ENCODE assay signal across 8 mouse cellular contexts in the genomic region with DNA sequence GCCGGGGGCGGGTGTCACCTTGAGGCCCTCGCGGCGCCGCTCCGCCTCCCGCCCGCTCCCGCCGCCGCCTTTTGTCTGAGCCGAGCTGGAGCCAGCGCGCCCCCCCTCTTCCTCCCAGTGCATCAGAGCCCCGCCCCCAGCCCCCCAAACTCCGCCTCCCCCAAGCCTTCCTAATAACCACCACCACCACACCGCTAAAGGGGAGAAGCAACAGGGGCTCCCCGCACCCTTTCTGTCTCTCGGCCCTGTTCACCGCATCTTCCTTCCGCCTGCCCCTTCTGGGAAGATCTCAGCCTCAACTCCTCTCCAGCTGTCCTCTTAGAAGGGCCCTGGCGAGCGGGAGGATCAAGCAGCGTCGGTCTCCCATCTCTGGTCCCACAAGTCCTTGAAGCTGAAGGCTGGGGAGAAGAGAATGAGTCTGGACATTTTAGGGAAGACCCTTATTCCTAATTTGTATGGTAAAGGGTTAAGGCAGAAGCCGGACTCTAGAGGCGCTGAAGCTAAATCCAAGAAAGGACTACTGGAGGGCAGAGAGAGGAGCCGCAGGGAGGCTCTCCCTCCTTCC. TPM values are rescaled to one million over a fixed set of nuclear protein-coding genes. Genes with fewer than 3 reads are reported as not detected.
DNase-seq lines count a peak whose midpoint lies in the region; ATAC-seq and TF ChIP-seq lines count a peak whose summit lies in the region.

A gene (minus strand): TSS at position 61 of the 565 bp plus-strand sequence.

- H3K27ac ChIP-seq in testis, adult 2 months (ENCODE audit: control insufficient read depth, insufficient read depth, low read depth, low read length), result no peak within 1 kb of the TSS
- H3K27ac ChIP-seq in hindbrain, embryonic 14.5 days, result peak within 1 kb of the TSS; percentile 95
- no peak within 1 kb of the TSS for H3K27ac ChIP-seq in liver, embryonic 11.5 days (ENCODE audit: low read depth, low read length)
- H3K27ac ChIP-seq in small intestine, adult 2 months (ENCODE audit: insufficient read depth, low read depth, low read length), result no peak within 1 kb of the TSS

- WGBS in hindbrain, embryonic 14.5 days, result under 1% methylated on average over 12 of the region's 29 CpGs
- 2% methylated on average over 20 of the region's 29 CpGs for WGBS in liver, embryonic 11.5 days
- 1% methylated on average over 20 of the region's 29 CpGs for WGBS in small intestine, adult 2 months

- H3K4me3 ChIP-seq in testis, adult 2 months (ENCODE audit: control insufficient read depth, low read depth, low read length), result peak within 1 kb of the TSS; percentile 49
- H3K4me3 ChIP-seq in hindbrain, embryonic 14.5 days (replicated peaks; ENCODE audit: low read length), result peak within 1 kb of the TSS; percentile 90
- H3K4me3 ChIP-seq in liver, embryonic 11.5 days (ENCODE audit: low read depth, low read length), result peak within 1 kb of the TSS; percentile 65
- peak within 1 kb of the TSS; percentile 44 for H3K4me3 ChIP-seq in small intestine, adult 2 months (ENCODE audit: low read depth, low read length)

- TF ChIP-seq POLR2A in testis, adult 2 months (IDR thresholded peaks at IDR 0.05; ENCODE audit: control insufficient read depth, low read depth, low read length), result no peak
- no peak for TF ChIP-seq POLR2A in small intestine, adult 2 months (IDR thresholded peaks at IDR 0.05; ENCODE audit: low read depth, low read length)

- H3K36me3 ChIP-seq in testis, adult 2 months (ENCODE audit: control insufficient read depth, insufficient read depth, low read length), result no peaks in the 10 kb centered on the region
- H3K36me3 ChIP-seq in hindbrain, embryonic 14.5 days (replicated peaks; ENCODE audit: control insufficient read depth, insufficient read depth), result peaks cover 24% of the 10 kb centered on the region
- no peaks in the 10 kb centered on the region for H3K36me3 ChIP-seq in liver, embryonic 11.5 days (ENCODE audit: control insufficient read depth, insufficient read depth, low read length)
- no peaks in the 10 kb centered on the region for H3K36me3 ChIP-seq in small intestine, adult 2 months (ENCODE audit: control insufficient read depth, insufficient read depth, low read length)

- peaks cover 22% of the 10 kb centered on the region for H3K4me1 ChIP-seq in testis, adult 2 months (ENCODE audit: control insufficient read depth, insufficient read depth, low read length)
- peaks cover 29% of the 10 kb centered on the region for H3K4me1 ChIP-seq in hindbrain, embryonic 14.5 days (replicated peaks; ENCODE audit: control insufficient read depth, insufficient read depth, low read length)
- H3K4me1 ChIP-seq in liver, embryonic 11.5 days (replicated peaks; ENCODE audit: control insufficient read depth, insufficient read depth, low read length), result peaks cover 19% of the 10 kb centered on the region
- peaks cover 5% of the 10 kb centered on the region for H3K4me1 ChIP-seq in small intestine, adult 2 months (ENCODE audit: control insufficient read depth, insufficient read depth, insufficient read length, low read length)

- DNase-seq in adrenal gland, postnatal 25 days, result peak; percentile 48
- no peak for DNase-seq in adrenal gland, postnatal 4 days (ENCODE audit: low spot score in 2 of 2)
- no peak for DNase-seq in testis, postnatal 14 days (ENCODE audit: low spot score)
- DNase-seq in hindbrain, embryonic 14.5 days (ENCODE audit: low spot score), result peak; percentile 70
- no peak for DNase-seq in liver, embryonic 11.5 days (ENCODE audit: low spot score)
- DNase-seq in ovary, postnatal 10 days (ENCODE audit: low spot score), result no peak

- peak within 1 kb of the TSS; percentile 99 for H3K9ac ChIP-seq in hindbrain, embryonic 14.5 days
- H3K9ac ChIP-seq in liver, embryonic 11.5 days (ENCODE audit: low read depth, low read length), result peak within 1 kb of the TSS; percentile 57

- TF ChIP-seq CTCF in testis, adult 2 months (IDR thresholded peaks at IDR 0.05; ENCODE audit: control insufficient read depth, insufficient read depth, insufficient replicate concordance, low read depth, low read length), result no peak
- no peak for TF ChIP-seq CTCF in small intestine, adult 2 months (IDR thresholded peaks at IDR 0.05; ENCODE audit: extremely low read depth, insufficient read length, insufficient replicate concordance, low read depth, low read length)

- H3K4me2 ChIP-seq in hindbrain, embryonic 14.5 days (replicated peaks), result peak within 1 kb of the TSS; percentile 59
- H3K4me2 ChIP-seq in liver, embryonic 11.5 days, result peak within 1 kb of the TSS; percentile 92

- peak; percentile 57 for ATAC-seq in hindbrain, embryonic 14.5 days (ENCODE audit: low FRiP score)
- ATAC-seq in liver, embryonic 11.5 days (replicated peaks; ENCODE audit: low FRiP score), result no peak

- peaks cover 4% of the 10 kb centered on the region; the same call in 1 of the 2 replicates for H3K27me3 ChIP-seq in testis, adult 2 months (ENCODE audit: control insufficient read depth, insufficient read depth, low read length)
- peaks cover 25% of the 10 kb centered on the region for H3K27me3 ChIP-seq in hindbrain, embryonic 14.5 days (ENCODE audit: control insufficient read depth, insufficient read depth, low read length)
- H3K27me3 ChIP-seq in liver, embryonic 11.5 days (replicated peaks; ENCODE audit: control insufficient read depth, insufficient read depth, low read length), result peaks cover 72% of the 10 kb centered on the region
- H3K27me3 ChIP-seq in small intestine, adult 2 months (ENCODE audit: control insufficient read depth, insufficient read depth, low read length), result peaks cover 60% of the 10 kb centered on the region

- no peaks in the 10 kb centered on the region for H3K9me3 ChIP-seq in hindbrain, embryonic 14.5 days (ENCODE audit: control insufficient read depth, low read length)
- H3K9me3 ChIP-seq in liver, embryonic 11.5 days (ENCODE audit: control insufficient read depth, low read length), result no peaks in the 10 kb centered on the region

RNA-seq across cellular contexts. Expression of the gene that starts here (rescaled TPM):
- total RNA-seq in adrenal gland, postnatal 25 days (2021), result 0.15 and 0.19 TPM in 2 replicates
- 1 to 10 TPM; 1.7 to 3.7 TPM for total RNA-seq in adrenal gland, postnatal 4 days (2021)
- 0.35 and 0.37 TPM in 2 replicates for polyA plus RNA-seq in testis, adult 2 months (2012; rRNA removed)
- 15.7 and 16.8 TPM in 2 replicates for polyA plus RNA-seq in hindbrain, embryonic 14.5 days (2014; fragmentation: Nextera tagmentation; extraction: Ambion mirVana)
- 1.2 and 1.4 TPM in 2 replicates for polyA plus RNA-seq in liver, embryonic 11.5 days (2014; fragmentation: Nextera tagmentation; extraction: Ambion mirVana)
- 0.53 and 0.94 TPM in 2 replicates for polyA plus RNA-seq in small intestine, adult 2 months (2012; rRNA removed)

Comparison
In these comparisons a context has a peak if more than half of its experiments do, and no peak if none do; other contexts are left out.
1. Peak in DNase-seq in adrenal gland, postnatal 25 days; RNA of the gene not detected or under 1 TPM.